Mouse (Mus musculus): ENCODE measurements around the gene Ppil4. TPM values are rescaled to one million over a fixed set of nuclear protein-coding genes. Genes with fewer than 3 reads are reported as not detected.

The Ppil4 gene
- polyA plus RNA-seq, 1 experiment from 2014 or later, result 52.4 TPM

GRCm38 (mm10) chr10:7832171-7832676, 39.5 kb downstream of the Ppil4 start, which contains the start of gene Zc3h12d:
TSS of gene Zc3h12d (plus strand) at chr10:7832470.
- Histone ChIP-seq H3K36me3 (replicated peaks) (no peaks in the 10 kb centered on the region), H3K4me2 (peak within 1 kb of the TSS; percentile 33), H3K27me3 (0 out of 2 replicates have a peak, but pooled peaks cover 4% of the 10 kb centered on the region), H3K4me1 (peaks cover 7% of the 10 kb centered on the region; the same call in 1 of the 2 replicates), H3K4me3 (replicated peaks) (no peak within 1 kb of the TSS), H3K27ac (no peak within 1 kb of the TSS), H3K9ac (0 out of 2 replicates have a peak within 1 kb of the TSS, but pooled peaks have one; percentile 25), H3K9me3 (no peaks in the 10 kb centered on the region)
- WGBS, result 7% methylated on average over 15 of the region's 15 CpGs
- ATAC-seq (ENCODE audit: low FRiP score), result no peak

- Histone ChIP-seq H3K9ac (no peak overlapping the region), H3K27me3 (0 out of 2 replicates have a peak, but pooled peaks cover 4% of the 10 kb centered on the region), H3K9me3 (no peaks in the 10 kb centered on the region), H3K27ac (no peak overlapping the region), H3K4me2 (no peak overlapping the region), H3K36me3 (replicated peaks) (no peaks in the 10 kb centered on the region), H3K4me3 (replicated peaks) (no peak overlapping the region), H3K4me1 (peaks cover 7% of the 10 kb centered on the region; the same call in 1 of the 2 replicates)
- no peak for ATAC-seq (ENCODE audit: low FRiP score)
- 84% methylated on average over 9 of the region's 9 CpGs for WGBS
Observed at GRCm38 (mm10) chr10:7833377-7834165, 40.9 kb downstream of the Ppil4 start.

GRCm38 (mm10) chr10:7834671-7835225, 42.1 kb downstream of the Ppil4 start:
- WGBS, result 80% methylated on average over 10 of the region's 10 CpGs
- no peak overlapping the region for H3K9ac ChIP-seq
- no peak overlapping the region for H3K27ac ChIP-seq
- H3K4me2 ChIP-seq, result no peak overlapping the region
- ATAC-seq (ENCODE audit: low FRiP score), result no peak
- H3K9me3 ChIP-seq, result no peaks in the 10 kb centered on the region
- H3K27me3 ChIP-seq, result 0 out of 2 replicates have a peak, but pooled peaks cover 4% of the 10 kb centered on the region
- no peaks in the 10 kb centered on the region for H3K36me3 ChIP-seq (replicated peaks)
- no peak overlapping the region for H3K4me3 ChIP-seq (replicated peaks)
- H3K4me1 ChIP-seq, result peaks cover 7% of the 10 kb centered on the region; the same call in 1 of the 2 replicates

- Histone ChIP-seq H3K4me3 (replicated peaks) (no peak overlapping the region), H3K4me2 (no peak overlapping the region), H3K9ac (no peak overlapping the region), H3K27me3 (0 out of 2 replicates have a peak, but pooled peaks cover 4% of the 10 kb centered on the region), H3K9me3 (no peaks in the 10 kb centered on the region), H3K4me1 (peaks cover 4% of the 10 kb centered on the region; the same call in 1 of the 2 replicates), H3K36me3 (replicated peaks) (no peaks in the 10 kb centered on the region), H3K27ac (no peak overlapping the region)
- ATAC-seq (ENCODE audit: low FRiP score), result no peak
- 66% methylated on average over 2 of the region's 2 CpGs for WGBS
Observed at GRCm38 (mm10) chr10:7836902-7837301, 44.2 kb downstream of the Ppil4 start.

GRCm38 (mm10) chr10:7837446-7837845, 44.8 kb downstream of the Ppil4 start:
- Histone ChIP-seq H3K9ac (no peak overlapping the region), H3K4me2 (no peak overlapping the region), H3K36me3 (replicated peaks) (no peaks in the 10 kb centered on the region), H3K27ac (no peak overlapping the region), H3K4me3 (replicated peaks) (no peak overlapping the region), H3K4me1 (no peaks in the 10 kb centered on the region), H3K9me3 (no peaks in the 10 kb centered on the region), H3K27me3 (0 out of 2 replicates have a peak, but pooled peaks cover 1% of the 10 kb centered on the region)
- ATAC-seq (ENCODE audit: low FRiP score), result no peak
- WGBS, result 91% methylated on average over 8 of the region's 8 CpGs

GRCm38 (mm10) chr10:7838036-7838435, 45.3 kb downstream of the Ppil4 start:
- H3K27me3 ChIP-seq, result no peaks in the 10 kb centered on the region
- H3K36me3 ChIP-seq (replicated peaks), result no peaks in the 10 kb centered on the region
- no peak overlapping the region for H3K4me2 ChIP-seq
- no peak for ATAC-seq (ENCODE audit: low FRiP score)
- no peaks in the 10 kb centered on the region for H3K4me1 ChIP-seq
- H3K27ac ChIP-seq, result no peak overlapping the region
- no peak overlapping the region for H3K4me3 ChIP-seq (replicated peaks)
- WGBS, result 92% methylated on average over 8 of the region's 8 CpGs
- H3K9me3 ChIP-seq, result no peaks in the 10 kb centered on the region
- no peak overlapping the region for H3K9ac ChIP-seq

- no peak overlapping the region for H3K9ac ChIP-seq
Observed at GRCm38 (mm10) chr10:7838874-7839421, 46.3 kb downstream of the Ppil4 start.

GRCm38 (mm10) chr10:7839551-7840352, 47.1 kb downstream of the Ppil4 start:
- WGBS, result 89% methylated on average over 22 of the region's 22 CpGs

More at GRCm38 (mm10) chr10:7838874-7839421, 46.3 kb downstream of the Ppil4 start:
- WGBS, result 87% methylated on average over 5 of the region's 5 CpGs
- no peaks in the 10 kb centered on the region for H3K4me1 ChIP-seq
- no peaks in the 10 kb centered on the region for H3K9me3 ChIP-seq
- ATAC-seq (ENCODE audit: low FRiP score), result no peak
- H3K4me2 ChIP-seq, result no peak overlapping the region
- H3K4me3 ChIP-seq (replicated peaks), result no peak overlapping the region
- H3K36me3 ChIP-seq (replicated peaks), result no peaks in the 10 kb centered on the region
- no peaks in the 10 kb centered on the region for H3K27me3 ChIP-seq
- H3K27ac ChIP-seq, result no peak overlapping the region

GRCm38 (mm10) chr10:7840353-7840733, 47.7 kb downstream of the Ppil4 start:
- Histone ChIP-seq H3K4me1 (no peaks in the 10 kb centered on the region), H3K4me3 (replicated peaks) (no peak overlapping the region), H3K4me2 (no peak overlapping the region), H3K9me3 (no peaks in the 10 kb centered on the region), H3K36me3 (replicated peaks) (no peaks in the 10 kb centered on the region), H3K27ac (no peak overlapping the region), H3K27me3 (no peaks in the 10 kb centered on the region), H3K9ac (no peak overlapping the region)
- 82% methylated on average over 2 of the region's 2 CpGs for WGBS
- no peak for ATAC-seq (ENCODE audit: low FRiP score)

More at GRCm38 (mm10) chr10:7839551-7840352, 47.1 kb downstream of the Ppil4 start:
- no peaks in the 10 kb centered on the region for H3K27me3 ChIP-seq
- no peaks in the 10 kb centered on the region for H3K36me3 ChIP-seq (replicated peaks)
- ATAC-seq (ENCODE audit: low FRiP score), result no peak
- no peaks in the 10 kb centered on the region for H3K9me3 ChIP-seq
- H3K4me2 ChIP-seq, result no peak overlapping the region
- H3K9ac ChIP-seq, result no peak overlapping the region
- H3K4me3 ChIP-seq (replicated peaks), result no peak overlapping the region
- no peaks in the 10 kb centered on the region for H3K4me1 ChIP-seq
- no peak overlapping the region for H3K27ac ChIP-seq

GRCm38 (mm10) chr10:7840785-7841184, 48.1 kb downstream of the Ppil4 start:
- no peak for ATAC-seq (ENCODE audit: low FRiP score)
- no peaks in the 10 kb centered on the region for H3K27me3 ChIP-seq
- no peak overlapping the region for H3K9ac ChIP-seq
- H3K4me1 ChIP-seq, result no peaks in the 10 kb centered on the region
- H3K4me3 ChIP-seq (replicated peaks), result no peak overlapping the region
- no peaks in the 10 kb centered on the region for H3K9me3 ChIP-seq
- no peak overlapping the region for H3K27ac ChIP-seq
- 62% methylated on average over 3 of the region's 3 CpGs for WGBS
- H3K36me3 ChIP-seq (replicated peaks), result no peaks in the 10 kb centered on the region
- H3K4me2 ChIP-seq, result no peak overlapping the region

GRCm38 (mm10) chr10:7841571-7842080, 48.9 kb downstream of the Ppil4 start:
- Histone ChIP-seq H3K4me3 (replicated peaks) (no peak overlapping the region), H3K27me3 (no peaks in the 10 kb centered on the region), H3K9me3 (no peaks in the 10 kb centered on the region), H3K4me1 (no peaks in the 10 kb centered on the region), H3K9ac (no peak overlapping the region), H3K27ac (no peak overlapping the region), H3K36me3 (replicated peaks) (no peaks in the 10 kb centered on the region), H3K4me2 (no peak overlapping the region)
- 80% methylated on average over 14 of the region's 14 CpGs for WGBS
- ATAC-seq (ENCODE audit: low FRiP score), result no peak
